Mouse (Mus musculus) hematopoietic stem cell, adult 5-6 weeks (primary cell): ENCODE measurements around the gene Tm6sf1. TPM values are rescaled to one million over a fixed set of nuclear protein-coding genes. Genes with fewer than 3 reads are reported as not detected.

Experiments
- ATAC-seq, 2 experiments: fragments of 125-278 bp in 1 of 2; replicated peaks in 1 of 2; 2 replicates each; pipeline ENCODE4 v1.8.0; 2016 to 2017; ENCODE audit warnings: inconsistent platforms in 2 of 2, mild to moderate bottlenecking in 2 of 2, moderate number of reproducible peaks in 2 of 2, low read depth in 1 of 2, moderate TSS enrichment in 1 of 2; ENCODE audit not compliant: low FRiP score in 2 of 2, poor library complexity in 2 of 2, severe bottlenecking in 2 of 2, insufficient read depth in 1 of 2, low TSS enrichment in 1 of 2
- total RNA-seq: library from RNA; stranded (forward); fragments of 172-1452, 232-1000 nt; gene quantifications from 2 replicates; pipeline ENCODE4 v1.2.3, GENCODE M21; 2017

Gene Tm6sf1
- total RNA-seq, 1 experiment from 2014 or later = 109 TPM

DNA sequence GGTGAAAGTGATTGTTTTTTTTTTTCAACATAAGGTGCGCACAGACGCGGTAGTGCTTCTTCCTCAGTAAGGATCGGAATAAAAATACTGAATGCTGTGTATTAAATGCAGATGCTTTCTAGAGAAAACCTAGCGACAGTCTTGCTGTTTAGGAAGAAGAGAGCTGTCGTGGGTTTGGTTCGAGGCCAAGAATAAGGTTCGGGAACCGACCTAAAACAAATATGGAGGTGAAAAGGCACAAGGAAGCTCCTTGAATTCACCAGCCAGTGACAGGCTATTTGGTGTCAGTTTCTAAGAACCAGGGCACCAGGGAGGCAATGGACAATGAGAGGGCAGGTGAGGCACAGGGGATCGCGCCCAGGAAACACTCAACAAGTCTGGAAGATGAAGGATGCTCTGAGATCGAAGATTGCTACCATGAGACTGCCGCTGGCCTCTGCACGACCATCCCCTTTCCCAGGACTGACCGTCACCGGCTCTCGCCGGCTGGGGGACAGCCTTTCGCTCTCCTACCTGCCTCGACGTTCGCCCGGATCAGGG is 74.3 kb downstream of the Tm6sf1 start:
- ATAC-seq = no peak

DNA sequence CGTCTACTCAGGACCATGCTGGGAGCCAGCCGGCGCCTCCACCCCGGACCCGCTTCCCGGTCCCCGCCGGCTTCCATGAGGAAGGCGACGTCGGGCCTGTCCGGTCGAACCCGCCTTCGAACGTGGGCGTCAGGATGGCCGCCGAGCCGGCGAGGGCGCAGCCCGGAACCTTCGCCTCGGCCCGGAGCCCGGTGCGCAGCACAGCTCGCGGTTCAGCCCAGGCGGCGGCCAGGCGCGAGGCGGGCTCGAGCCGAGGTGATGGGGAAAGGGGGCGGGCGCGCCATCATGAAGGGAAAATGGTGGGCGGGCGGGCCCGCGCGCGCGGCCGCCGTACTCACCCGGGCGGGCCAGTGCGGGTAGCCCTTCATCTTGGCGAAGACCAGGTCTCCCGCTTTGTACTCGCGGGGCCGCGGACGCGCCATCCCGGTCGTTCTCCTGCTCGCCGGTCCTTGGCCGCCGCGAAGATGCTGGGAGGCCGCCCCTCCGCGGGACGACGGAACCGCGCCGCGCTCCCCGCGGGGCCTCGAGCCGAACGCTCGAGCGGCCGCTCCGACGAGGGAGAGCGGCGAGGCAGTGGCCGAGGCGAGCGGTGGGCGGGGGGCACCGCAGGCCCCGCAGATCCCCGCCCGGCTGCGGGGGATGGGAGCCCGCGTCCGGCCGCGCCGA is 74.9 kb downstream of the Tm6sf1 start:
- no peak for ATAC-seq

Other genes with a start within 250 kb of the Tm6sf1 start
- 0.45 and 1.1 TPM in 2 replicates for gene Homer2, start 151.5 kb upstream of the Tm6sf1 start, total RNA-seq
- gene Ramac, start 96.1 kb upstream of the Tm6sf1 start, total RNA-seq = 70.3 and 92.4 TPM in 2 replicates
- 79.8 and 104 TPM in 2 replicates for gene 3110040N11Rik, start 69.5 kb upstream of the Tm6sf1 start, total RNA-seq
- gene Btbd1, start 29.6 kb upstream of the Tm6sf1 start, total RNA-seq = 90.9 and 142 TPM in 2 replicates
- gene Gm10160, start 3.2 kb upstream of the Tm6sf1 start, total RNA-seq = not detected in 2 replicates
- 27.3 and 37.4 TPM in 2 replicates for gene Hdgfl3, start 75.5 kb downstream of the Tm6sf1 start, total RNA-seq
- not detected in 2 replicates for gene Bnc1, start 133.3 kb downstream of the Tm6sf1 start, total RNA-seq